Mouse (Mus musculus) Patski (cell line): Measurements from ENCODE around the gene Olfr808. TPM values are rescaled to one million over a fixed set of nuclear protein-coding genes. Genes with fewer than 3 reads are reported as not detected.

Experiments used
- ATAC-seq: fragments of 100-300 bp; one replicate; pipeline ENCODE4 v1.8.0; 2021
- CTCF ChIA-PET: fragments of 350-600 bp; sonication (Branson Sonifier 250); formaldehyde crosslinking; loops from one replicate; lab custom pipeline; 2022; ENCODE audit warnings: inconsistent platforms; lab: Charles Lee
- POLR2A ChIA-PET: fragments of 350-600 bp; sonication (Branson Sonifier 250); formaldehyde crosslinking; loops from one replicate; lab custom pipeline; 2022; ENCODE audit warnings: antibody characterized with exemption, inconsistent platforms; lab: Charles Lee
- DNase-seq: peaks from one replicate; pipeline ENCODE4 v3.0.0-alpha.2; 2011; ENCODE audit warnings: low read depth, low spot score
- H3K27me3 ChIP-seq: fragments of 371-371 bp; one replicate; pipeline ENCODE4 v1.5.1; 2021
- CTCF ChIP-seq: fragments of 100-300 bp; IDR thresholded peaks from one replicate; pipeline ENCODE4 v1.5.1; 2021
- in situ Hi-C: fragments of 300-500 bp; cut with MboI; formaldehyde crosslinking; loops from 3 replicates; pipeline ENCODE4 v1.11.1; 2018; ENCODE audit warnings: low pct_unique_long_range_greater_than_20kb, mixed read lengths
- polyA plus RNA-seq: library from polyadenylated mRNA; unstranded; gene quantifications from one replicate; pipeline ENCODE4 v1.2.3, GENCODE M21; 2021

Olfr808 gene
- polyA plus RNA-seq: not detected

- no peak for ATAC-seq
- H3K27me3 ChIP-seq: no peaks in the 10 kb centered on the region
- no peak for TF ChIP-seq CTCF
- no peak for DNase-seq
- in situ Hi-C loops: no loop called here
- ChIA-PET POLR2A (no interaction called here), CTCF (interaction anchor here (0.7 kb wide), 1 partner anchor 11 kb away, joined by 4 read pairs; no protein-coding TSS in a partner anchor)
These were observed at the start of gene Olfr808 for GRCm38 (mm10) chr10:129765182-129765581. Olfr808 (plus strand) TSS chr10:129765482.

- H3K27me3 ChIP-seq: peaks cover 4% of the 10 kb centered on the region
- ChIA-PET CTCF (interaction anchor here (0.8 kb wide), 1 partner anchor 10 kb away, joined by 3 read pairs; no protein-coding TSS in a partner anchor), POLR2A (no interaction called here)
- DNase-seq: no peak
- no peak for TF ChIP-seq CTCF
- no peak for ATAC-seq
- in situ Hi-C loops: no loop called here
These were observed 36.0 kb upstream of the Olfr808 start, which contains the start of gene Olfr805 for GRCm38 (mm10) chr10:129729275-129729674. Olfr805 (minus strand) TSS chr10:129729375.

- ChIA-PET POLR2A (no interaction called here), CTCF (interaction anchor here (1.6 kb wide), 1 partner anchor 26 kb away, joined by 4 read pairs; no protein-coding TSS in a partner anchor)
- ATAC-seq: no peak
- no peak for DNase-seq
- in situ Hi-C loops: no loop called here
- TF ChIP-seq CTCF: no peak
- peaks cover 3% of the 10 kb centered on the region for H3K27me3 ChIP-seq
These were observed 23.5 kb upstream of the Olfr808 start, which contains the start of gene Olfr806 for GRCm38 (mm10) chr10:129741821-129742220. Olfr806 (minus strand) TSS chr10:129741921.

- no peak for TF ChIP-seq CTCF
- DNase-seq: no peak
- no peak for ATAC-seq
- ChIA-PET POLR2A (no interaction called here), CTCF (no interaction called here)
- peaks cover 3% of the 10 kb centered on the region for H3K27me3 ChIP-seq
- in situ Hi-C loops: loop anchor here (10.0 kb wide), 1 partner anchor 67 kb away; no protein-coding TSS in a partner anchor
These were observed 7.6 kb upstream of the Olfr808 start, which contains the start of gene Olfr807 for GRCm38 (mm10) chr10:129757693-129758092. Olfr807 (minus strand) TSS chr10:129757793.

- TF ChIP-seq CTCF: no peak
- DNase-seq (no peak), ATAC-seq (no peak)
- in situ Hi-C loops: no loop called here
- ChIA-PET CTCF (no interaction called here), POLR2A (no interaction called here)
- no peaks in the 10 kb centered on the region for H3K27me3 ChIP-seq
These were observed 9.1 kb downstream of the Olfr808 start, which contains the start of gene Olfr809 for GRCm38 (mm10) chr10:129774338-129774737. Olfr809 (plus strand) TSS chr10:129774638.

GRCm38 (mm10) chr10:129778123-129778522 lies 12.8 kb downstream of the Olfr808 start:
- TF ChIP-seq CTCF: no peak
- no peaks in the 10 kb centered on the region for H3K27me3 ChIP-seq
- POLR2A ChIA-PET: no interaction called here
- in situ Hi-C loops: no loop called here
- CTCF ChIA-PET: interaction anchor here (1.2 kb wide), 1 partner anchor 9 kb away, joined by 3 read pairs; no protein-coding TSS in a partner anchor
- DNase-seq (no peak), ATAC-seq (no peak)

- DNase-seq (no peak), ATAC-seq (no peak)
- no peaks in the 10 kb centered on the region for H3K27me3 ChIP-seq
- in situ Hi-C loops: no loop called here
- CTCF ChIA-PET: no interaction called here
- POLR2A ChIA-PET: no interaction called here
- TF ChIP-seq CTCF: no peak
These were observed 29.5 kb downstream of the Olfr808 start, which contains the start of gene Olfr810 for GRCm38 (mm10) chr10:129794817-129795216. Olfr810 (minus strand) TSS chr10:129794917.

GRCm38 (mm10) chr10:129804296-129804695 lies 39.0 kb downstream of the Olfr808 start, which contains the start of gene Olfr811:
Olfr811 (minus strand) TSS chr10:129804396.
- H3K27me3 ChIP-seq: no peaks in the 10 kb centered on the region
- ATAC-seq: no peak
- CTCF ChIA-PET: no interaction called here
- TF ChIP-seq CTCF: no peak
- DNase-seq: no peak
- in situ Hi-C loops: no loop called here
- POLR2A ChIA-PET: no interaction called here

Other genes with a start within 250 kb of the Olfr808 start
- gene Olfr791, start 243.7 kb upstream of the Olfr808 start, polyA plus RNA-seq: not detected
- not detected for gene Olfr792, start 226.3 kb upstream of the Olfr808 start, polyA plus RNA-seq
- not detected for gene Olfr794, start 197.8 kb upstream of the Olfr808 start, polyA plus RNA-seq
- not detected for gene Olfr796, start 152.9 kb upstream of the Olfr808 start, polyA plus RNA-seq
- gene Olfr798, start 137.5 kb upstream of the Olfr808 start, polyA plus RNA-seq: not detected
- gene Olfr799, start 128.0 kb upstream of the Olfr808 start, polyA plus RNA-seq: not detected
- not detected for gene Olfr800, start 107.8 kb upstream of the Olfr808 start, polyA plus RNA-seq
- not detected for gene Olfr801, start 91.6 kb upstream of the Olfr808 start, polyA plus RNA-seq
- not detected for gene Olfr802, start 77.3 kb upstream of the Olfr808 start, polyA plus RNA-seq
- gene Olfr803, start 71.2 kb upstream of the Olfr808 start, polyA plus RNA-seq: not detected
- not detected for gene Olfr804, start 62.3 kb upstream of the Olfr808 start, polyA plus RNA-seq
- gene Olfr805, start 36.1 kb upstream of the Olfr808 start, polyA plus RNA-seq: not detected
- not detected for gene Olfr806, start 23.6 kb upstream of the Olfr808 start, polyA plus RNA-seq
- not detected for gene Olfr807, start 7.7 kb upstream of the Olfr808 start, polyA plus RNA-seq
- not detected for gene Olfr809, start 9.2 kb downstream of the Olfr808 start, polyA plus RNA-seq
- gene Olfr810, start 29.4 kb downstream of the Olfr808 start, polyA plus RNA-seq: not detected
- gene Olfr811, start 38.9 kb downstream of the Olfr808 start, polyA plus RNA-seq: not detected
- not detected for gene Olfr812, start 80.6 kb downstream of the Olfr808 start, polyA plus RNA-seq
- not detected for gene Olfr813, start 89.9 kb downstream of the Olfr808 start, polyA plus RNA-seq
- not detected for gene Olfr814, start 114.4 kb downstream of the Olfr808 start, polyA plus RNA-seq
- gene Olfr815, start 140.4 kb downstream of the Olfr808 start, polyA plus RNA-seq: not detected
- not detected for gene Olfr816, start 150.1 kb downstream of the Olfr808 start, polyA plus RNA-seq
- not detected for gene Olfr818, start 183.6 kb downstream of the Olfr808 start, polyA plus RNA-seq
- gene Olfr819, start 201.8 kb downstream of the Olfr808 start, polyA plus RNA-seq: not detected
- gene Olfr247, start 210.7 kb downstream of the Olfr808 start, polyA plus RNA-seq: not detected
- gene Gm10310, start 219.6 kb downstream of the Olfr808 start, polyA plus RNA-seq: not detected
- gene Olfr820, start 247.1 kb downstream of the Olfr808 start, polyA plus RNA-seq: not detected